Mouse (Mus musculus): ENCODE measurements at regions not wholly inside any gene's neighbourhood (a gene's known extent, or its start where the extent isn't known, plus 50 kb on each side); places are given as distances from the start of the nearest gene placed in this dataset.

DNA sequence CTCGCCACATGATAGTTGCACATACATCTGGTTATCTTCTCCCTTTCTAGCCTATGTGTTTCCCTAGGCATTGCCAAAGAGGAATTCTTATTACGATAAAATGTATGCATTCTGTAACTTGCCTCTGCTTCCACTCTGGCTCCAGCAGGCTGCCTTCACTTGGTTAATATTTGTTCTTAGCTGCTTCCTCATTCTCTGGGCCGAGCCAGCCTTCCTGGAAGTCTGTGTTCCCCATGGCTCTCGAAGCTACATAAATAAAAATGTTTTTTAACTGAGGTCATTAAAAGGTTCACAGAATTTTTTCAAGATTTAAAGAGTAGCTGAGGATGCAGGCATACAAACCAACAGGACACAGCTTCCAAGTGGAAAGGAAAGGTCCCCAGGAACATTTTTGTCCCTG lies 1124.5 kb upstream of the 4930412O13Rik start:
- WGBS = 66% methylated on average over 4 of the region's 4 CpGs
- H3K9ac ChIP-seq = no peak overlapping the region

DNA sequence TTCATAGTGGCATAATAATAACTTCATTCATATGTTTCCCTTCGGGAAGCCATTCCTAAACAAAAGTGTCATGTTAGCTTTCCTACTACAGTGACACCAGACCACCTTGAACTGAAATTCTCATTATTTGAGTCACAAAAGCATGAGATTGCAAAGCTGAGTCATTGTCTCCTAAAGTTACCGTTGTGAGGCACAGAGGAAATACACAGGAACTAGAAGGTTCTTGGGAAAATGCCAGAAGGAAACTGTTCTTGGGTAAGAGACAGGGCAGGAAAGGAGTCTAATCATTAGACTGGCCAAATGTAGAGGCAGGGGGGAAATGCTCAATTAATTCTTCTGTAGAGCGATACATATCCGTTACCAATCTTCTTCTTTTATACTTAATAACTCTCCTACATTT lies 1110.4 kb upstream of the 4930412O13Rik start:
- Histone ChIP-seq H3K36me3 (no peaks in the 10 kb centered on the region), H3K4me2 (replicated peaks) (no peak overlapping the region), H3K9ac (no peak overlapping the region), H3K9me3 (no peaks in the 10 kb centered on the region), H3K27me3 (no peaks in the 10 kb centered on the region), H3K4me3 (no peak overlapping the region), H3K27ac (no peak overlapping the region), H3K4me1 (no peaks in the 10 kb centered on the region)
- no peak for ATAC-seq (ENCODE audit: insufficient number of reproducible peaks, insufficient read depth, low FRiP score, low TSS enrichment)
- WGBS = 71% methylated on average over 4 of the region's 4 CpGs

More for the DNA sequence above, 1124.5 kb upstream of the 4930412O13Rik start:
- no peak overlapping the region for H3K4me2 ChIP-seq (replicated peaks)
- ATAC-seq (ENCODE audit: insufficient number of reproducible peaks, insufficient read depth, low FRiP score, low TSS enrichment) = no peak
- H3K4me1 ChIP-seq = no peaks in the 10 kb centered on the region
- no peaks in the 10 kb centered on the region for H3K9me3 ChIP-seq
- H3K4me3 ChIP-seq = no peak overlapping the region
- no peak overlapping the region for H3K27ac ChIP-seq
- no peaks in the 10 kb centered on the region for H3K36me3 ChIP-seq
- no peaks in the 10 kb centered on the region for H3K27me3 ChIP-seq

- Histone ChIP-seq H3K4me3 (no peak overlapping the region), H3K4me1 (no peaks in the 10 kb centered on the region), H3K4me2 (replicated peaks) (no peak overlapping the region), H3K27me3 (no peaks in the 10 kb centered on the region), H3K9ac (no peak overlapping the region), H3K9me3 (no peaks in the 10 kb centered on the region), H3K27ac (no peak overlapping the region), H3K36me3 (no peaks in the 10 kb centered on the region)
- 82% methylated on average over 7 of the region's 7 CpGs for WGBS
- ATAC-seq (ENCODE audit: insufficient number of reproducible peaks, insufficient read depth, low FRiP score, low TSS enrichment) = no peak
These were observed 1099.7 kb upstream of the 4930412O13Rik start for GRCm38 (mm10) chr2:8781152-8781935.

GRCm38 (mm10) chr2:8782225-8782624 lies 1098.8 kb upstream of the 4930412O13Rik start:
- ATAC-seq (ENCODE audit: insufficient number of reproducible peaks, insufficient read depth, low FRiP score, low TSS enrichment) = no peak
- Histone ChIP-seq H3K4me3 (no peak overlapping the region), H3K36me3 (no peaks in the 10 kb centered on the region), H3K27ac (no peak overlapping the region), H3K9me3 (no peaks in the 10 kb centered on the region), H3K4me2 (replicated peaks) (no peak overlapping the region), H3K9ac (no peak overlapping the region), H3K4me1 (no peaks in the 10 kb centered on the region), H3K27me3 (no peaks in the 10 kb centered on the region)
- 83% methylated on average over 2 of the region's 2 CpGs for WGBS

DNA sequence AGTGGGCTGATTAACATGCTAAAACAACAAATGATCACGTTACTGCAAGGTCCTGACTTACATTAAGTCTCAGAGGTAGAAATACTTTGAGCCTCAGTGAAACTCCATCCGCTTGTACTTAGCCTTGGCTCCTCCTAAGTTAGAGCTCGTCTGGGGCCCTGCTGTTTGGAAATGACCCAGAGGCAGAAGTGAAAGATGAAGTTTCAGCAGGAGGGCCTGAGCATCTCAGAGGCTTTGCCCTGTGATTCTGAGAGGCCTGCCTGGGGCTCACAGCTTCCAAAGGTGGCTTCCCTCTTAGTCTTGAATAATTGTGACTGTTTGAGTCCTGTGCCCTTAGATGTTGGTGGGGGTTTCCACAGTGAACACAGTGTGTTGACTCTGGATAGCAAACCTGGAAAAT lies 1079.0 kb upstream of the 4930412O13Rik start:
- Histone ChIP-seq H3K4me3 (no peak overlapping the region), H3K27ac (0 out of 2 replicates have a peak overlapping the region, but pooled peaks have one; percentile 11), H3K27me3 (no peaks in the 10 kb centered on the region), H3K4me1 (no peaks in the 10 kb centered on the region), H3K9me3 (no peaks in the 10 kb centered on the region), H3K36me3 (no peaks in the 10 kb centered on the region), H3K9ac (no peak overlapping the region), H3K4me2 (replicated peaks) (no peak overlapping the region)
- WGBS = 23% methylated on average over 3 of the region's 3 CpGs
- ATAC-seq (ENCODE audit: insufficient number of reproducible peaks, insufficient read depth, low FRiP score, low TSS enrichment) = no peak

GRCm38 (mm10) chr2:8809609-8810008 lies 1071.4 kb upstream of the 4930412O13Rik start:
- Histone ChIP-seq H3K27me3 (no peaks in the 10 kb centered on the region), H3K27ac (no peak overlapping the region), H3K9me3 (no peaks in the 10 kb centered on the region), H3K4me2 (replicated peaks) (no peak overlapping the region), H3K4me3 (no peak overlapping the region), H3K4me1 (no peaks in the 10 kb centered on the region), H3K9ac (no peak overlapping the region), H3K36me3 (no peaks in the 10 kb centered on the region)
- ATAC-seq (ENCODE audit: insufficient number of reproducible peaks, insufficient read depth, low FRiP score, low TSS enrichment) = no peak
- 82% methylated on average over 4 of the region's 4 CpGs for WGBS

DNA sequence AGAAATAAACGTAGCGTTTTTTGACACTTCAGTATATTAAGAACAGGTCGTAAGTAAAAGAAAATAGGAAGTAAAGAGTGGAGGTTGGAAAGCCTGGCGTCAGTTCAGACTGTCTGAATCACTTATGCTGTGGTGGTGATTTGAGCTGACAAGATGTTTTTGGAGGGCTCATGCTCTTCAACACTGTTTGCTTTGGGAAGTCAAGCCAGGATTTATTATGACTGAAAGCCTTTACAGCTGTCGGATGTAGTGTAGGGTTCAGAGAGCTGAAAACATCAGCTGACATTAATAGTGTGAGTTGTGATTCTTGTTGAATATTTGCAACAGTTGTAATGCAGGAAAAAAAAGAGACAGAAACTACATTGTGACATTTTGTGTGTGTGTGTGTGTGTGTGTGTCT lies 1062.9 kb upstream of the 4930412O13Rik start:
- 50% methylated on average over 5 of the region's 5 CpGs for whole genome bisulfite sequencing
- ATAC-seq (ENCODE audit: insufficient number of reproducible peaks, insufficient read depth, low FRiP score, low TSS enrichment) = no peak
- Histone ChIP-seq H3K36me3 (no peaks in the 10 kb centered on the region), H3K4me2 (replicated peaks) (no peak overlapping the region), H3K9ac (no peak overlapping the region), H3K4me1 (no peaks in the 10 kb centered on the region), H3K4me3 (no peak overlapping the region), H3K27me3 (no peaks in the 10 kb centered on the region), H3K9me3 (no peaks in the 10 kb centered on the region), H3K27ac (no peak overlapping the region)

GRCm38 (mm10) chr2:8825406-8825805 lies 1055.6 kb upstream of the 4930412O13Rik start:
- H3K9me3 ChIP-seq = no peaks in the 10 kb centered on the region
- ATAC-seq (ENCODE audit: insufficient number of reproducible peaks, insufficient read depth, low FRiP score, low TSS enrichment) = no peak
- 70% methylated on average over 2 of the region's 2 CpGs for WGBS
- no peak overlapping the region for H3K4me3 ChIP-seq
- H3K4me2 ChIP-seq (replicated peaks) = no peak overlapping the region
- no peaks in the 10 kb centered on the region for H3K36me3 ChIP-seq
- no peak overlapping the region for H3K9ac ChIP-seq
- H3K27ac ChIP-seq = no peak overlapping the region
- H3K4me1 ChIP-seq = no peaks in the 10 kb centered on the region
- no peaks in the 10 kb centered on the region for H3K27me3 ChIP-seq

Measured in embryonic facial prominence, embryonic 12.5 days (tissue).